Mouse (Mus musculus) gastrocnemius, adult 18-20 months (tissue): ENCODE data around the gene Sox5. TPM values are rescaled to one million over a fixed set of nuclear protein-coding genes. Genes with fewer than 3 reads are reported as not detected.
A peak's percentile ranks its signal among the peaks of the same experiment; 100 is the strongest.

Experiments
- DNase-seq: peaks from one replicate; pipeline ENCODE4 v3.0.0; 2021; ENCODE audit warnings: low spot score
- long read RNA-seq, 2 experiments: library from polyadenylated mRNA; stranded (forward); transcript quantifications; one replicate each; pipeline ENCODE4 v2.0.0; 2021
- total RNA-seq, 2 experiments: library from RNA; stranded (reverse); gene quantifications; 2 replicates each; pipeline ENCODE4 v1.2.3; 2021

Sox5 gene
- total RNA-seq, result 1 to 10 TPM; 1.1 to 1.3 TPM
- long read RNA-seq, experiment 1, result 0 reads
- long read RNA-seq, experiment 2, result 0 reads

DNA sequence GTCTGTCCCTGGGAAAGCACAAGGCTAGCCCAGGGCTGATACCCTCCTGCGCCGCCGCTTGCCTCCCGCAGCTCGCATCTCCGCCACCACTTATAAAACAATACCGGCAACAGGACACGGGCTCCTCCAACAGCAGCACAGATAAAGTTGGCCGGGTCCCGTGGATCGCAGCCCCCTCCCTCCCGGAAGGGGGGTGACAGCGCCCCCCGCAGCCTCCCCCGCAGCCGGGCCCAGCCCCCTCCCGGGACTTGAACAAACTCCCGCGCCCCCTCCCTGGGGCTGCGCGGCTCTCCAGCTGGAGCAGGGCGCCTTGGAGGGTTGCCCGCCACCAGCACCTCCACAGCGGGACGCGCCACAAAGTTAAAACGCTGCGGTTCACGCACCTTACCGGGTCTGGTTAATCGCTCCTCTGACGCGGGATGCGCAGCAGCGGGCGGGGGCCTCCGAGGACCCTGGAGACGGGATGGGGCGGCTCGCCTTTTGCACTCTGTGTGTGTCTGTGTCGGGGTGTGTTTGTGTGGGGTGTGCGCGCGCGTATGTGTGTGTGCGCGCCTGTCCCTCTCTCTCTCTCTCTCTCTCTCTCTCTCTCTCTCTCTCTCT is at the start of gene Sox5:
Gene Sox5, minus strand, starts transcription at position 547 of the 600 bp plus-strand sequence.
- DNase-seq, result peak; percentile 29

DNA sequence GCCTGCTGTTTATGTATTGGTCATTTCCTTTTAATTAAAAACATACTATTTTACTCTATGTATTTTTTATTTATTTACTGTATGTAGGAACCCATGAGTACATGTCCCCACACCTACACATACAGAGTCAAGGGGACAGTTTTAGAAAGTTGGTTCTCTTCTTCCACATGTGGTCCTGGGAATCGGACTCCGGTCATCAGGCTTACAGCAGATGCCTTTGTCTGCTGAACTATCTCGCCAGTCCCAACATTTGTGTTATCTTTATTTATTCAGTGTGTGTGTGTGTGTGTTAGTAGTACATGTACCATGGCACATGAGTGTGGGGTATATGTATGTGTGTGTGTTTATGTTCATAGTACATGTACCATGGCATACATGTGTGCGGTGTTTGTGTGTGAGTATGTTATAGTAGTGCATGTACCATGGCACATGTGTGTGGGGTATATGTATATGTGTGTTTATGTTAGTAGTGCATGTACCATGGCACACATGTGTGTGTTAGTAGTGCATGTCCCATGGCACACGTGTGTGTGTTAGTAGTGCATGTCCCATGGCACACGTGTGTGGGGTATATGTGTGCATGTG is 43.3 kb upstream of the Sox5 start:
- DNase-seq, result no peak

DNA sequence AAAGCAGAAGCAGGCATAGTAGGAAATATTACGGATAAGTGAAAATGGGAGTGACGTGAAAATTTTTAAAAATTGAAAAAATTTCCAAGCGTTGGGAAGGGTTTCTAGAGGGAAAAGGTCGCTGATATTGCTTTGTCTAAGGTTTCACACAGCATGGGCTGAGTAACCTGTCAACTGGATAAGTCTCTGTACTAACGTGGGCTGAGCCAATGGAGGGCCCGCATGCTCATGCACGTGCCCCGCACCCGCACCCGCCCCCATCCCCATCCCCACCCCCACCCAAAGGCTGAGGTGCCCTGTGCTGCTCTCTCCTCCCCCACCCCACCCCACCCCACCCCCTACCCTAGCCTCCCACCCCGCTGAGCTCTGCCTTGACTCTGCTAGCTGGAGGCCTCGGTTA is 42.4 kb upstream of the Sox5 start:
- DNase-seq, result no peak

DNA sequence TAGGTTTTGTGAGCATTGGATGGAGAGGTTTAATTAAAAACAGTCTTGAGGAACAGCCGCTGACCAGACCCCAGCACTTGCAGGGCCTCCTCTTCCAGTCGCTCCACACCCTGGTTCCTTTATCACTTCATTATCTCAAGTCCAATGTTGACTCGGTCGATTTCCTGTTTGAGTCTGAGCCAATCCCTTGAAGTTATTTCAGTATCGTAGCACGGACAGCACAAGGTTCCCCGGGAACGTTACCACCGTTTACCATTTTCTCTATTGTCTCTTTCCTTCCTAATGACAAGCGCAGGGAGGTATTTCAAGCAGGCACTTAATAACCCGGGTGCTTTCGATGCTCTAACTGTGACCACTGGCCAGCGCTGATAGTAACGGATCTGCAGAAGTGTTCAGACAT is 40.8 kb upstream of the Sox5 start:
- no peak for DNase-seq

DNA sequence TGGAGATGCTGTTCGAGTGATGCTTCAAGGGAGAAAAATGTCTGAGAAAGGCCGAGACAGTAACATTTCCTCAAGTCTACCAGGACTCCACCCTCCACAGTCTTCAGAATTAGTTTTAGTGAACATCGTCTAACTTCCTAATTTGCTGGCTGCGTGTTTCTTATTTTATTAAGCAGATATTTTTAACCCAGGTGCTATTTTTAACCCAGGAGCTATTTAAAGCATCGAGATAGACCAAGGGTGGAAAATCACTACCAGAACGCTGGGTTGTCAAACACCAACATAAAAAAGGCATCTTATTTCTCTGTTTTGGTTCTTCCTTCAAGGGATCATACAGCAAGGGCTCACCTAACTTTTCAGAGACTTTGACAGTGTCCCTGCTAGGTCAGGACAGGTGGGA is 39.2 kb upstream of the Sox5 start:
- DNase-seq, result no peak

DNA sequence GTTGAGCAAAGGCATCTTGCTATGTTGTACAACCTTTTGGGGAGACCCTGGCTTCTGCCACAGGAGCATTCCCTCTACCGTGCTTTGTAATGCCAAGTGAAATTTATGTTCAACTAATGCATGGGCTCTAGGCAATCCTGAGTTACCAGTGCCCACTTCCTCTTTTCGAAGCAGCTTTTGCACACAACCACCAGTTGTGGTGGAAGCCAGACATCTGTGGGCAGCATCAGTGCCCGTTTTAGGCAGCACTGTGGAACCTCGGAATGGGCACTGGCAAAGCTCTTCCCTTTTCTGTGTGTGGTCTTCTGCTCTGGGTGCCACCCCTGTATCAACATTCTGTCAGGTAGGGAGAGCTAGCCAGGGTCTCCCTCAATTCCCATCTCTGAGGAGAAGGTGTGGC is 36.2 kb upstream of the Sox5 start:
- no peak for DNase-seq

DNA sequence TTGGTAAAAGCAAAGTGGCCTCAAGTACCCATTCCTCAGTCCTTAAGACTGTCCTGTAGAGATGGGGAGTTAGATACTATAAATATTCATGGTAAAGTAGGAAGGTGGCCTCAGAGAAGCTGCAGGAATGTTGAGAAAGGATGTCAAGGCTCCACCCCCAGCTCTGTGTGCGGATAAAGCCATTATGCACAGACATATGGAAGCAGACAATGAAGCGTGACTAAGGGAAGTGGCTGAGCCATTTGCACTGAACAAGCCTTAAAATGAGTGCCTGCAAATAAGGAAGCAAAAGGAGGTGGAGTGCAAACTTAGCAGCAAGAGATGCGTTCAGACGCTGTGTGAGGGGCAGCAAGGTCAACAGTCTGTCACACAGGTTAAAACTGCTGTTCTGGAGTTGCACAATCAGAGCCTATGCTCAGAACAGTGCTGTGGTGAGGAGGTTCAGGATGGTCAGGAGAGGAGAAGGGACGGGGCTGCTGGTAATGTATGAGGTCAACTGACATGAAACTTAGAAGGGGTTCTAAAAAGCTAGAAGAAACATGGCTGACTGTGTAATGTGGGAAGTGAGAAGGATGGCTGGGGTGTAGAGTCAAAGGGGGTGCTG is 35.7 kb upstream of the Sox5 start:
- DNase-seq, result no peak

DNA sequence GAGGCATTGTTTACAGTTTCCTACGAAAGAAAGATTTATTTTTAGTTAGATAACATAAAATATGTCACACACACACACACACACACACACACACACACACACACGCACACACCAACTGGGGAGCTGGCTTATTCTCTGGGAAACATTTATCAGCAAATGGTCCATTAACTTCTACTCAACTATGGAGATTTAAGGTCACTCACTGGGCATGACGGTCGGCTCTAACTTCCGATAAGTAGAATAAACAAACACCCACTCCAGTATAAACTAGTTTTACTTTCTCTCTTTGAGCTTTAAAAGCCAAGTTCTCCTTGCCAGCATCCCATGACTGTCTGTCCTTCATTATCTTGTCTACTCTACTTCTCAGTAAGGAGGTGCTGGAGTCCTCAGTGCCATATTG is 33.8 kb upstream of the Sox5 start:
- DNase-seq, result no peak

DNA sequence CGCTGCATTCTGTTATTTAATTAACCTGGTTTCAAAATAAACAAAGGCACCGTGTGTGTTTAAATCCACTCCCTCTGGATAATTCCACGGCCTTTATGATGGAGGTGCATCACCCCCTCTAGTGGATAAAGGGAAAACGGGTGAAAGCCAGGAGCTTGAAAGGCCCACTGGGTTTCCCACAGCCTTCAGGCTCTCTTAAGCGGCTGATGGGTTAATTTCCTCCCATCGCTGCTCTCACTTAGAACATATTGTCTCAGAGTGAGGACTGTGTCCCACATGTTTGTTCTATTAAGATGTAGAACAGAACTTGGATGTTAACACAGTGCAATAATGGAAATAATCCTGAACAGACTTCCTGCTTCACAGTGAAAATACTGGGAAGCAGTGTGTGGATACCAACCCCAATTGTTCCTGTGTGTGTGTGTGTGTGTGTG is 33.2 kb upstream of the Sox5 start:
- DNase-seq, result peak; percentile 24

DNA sequence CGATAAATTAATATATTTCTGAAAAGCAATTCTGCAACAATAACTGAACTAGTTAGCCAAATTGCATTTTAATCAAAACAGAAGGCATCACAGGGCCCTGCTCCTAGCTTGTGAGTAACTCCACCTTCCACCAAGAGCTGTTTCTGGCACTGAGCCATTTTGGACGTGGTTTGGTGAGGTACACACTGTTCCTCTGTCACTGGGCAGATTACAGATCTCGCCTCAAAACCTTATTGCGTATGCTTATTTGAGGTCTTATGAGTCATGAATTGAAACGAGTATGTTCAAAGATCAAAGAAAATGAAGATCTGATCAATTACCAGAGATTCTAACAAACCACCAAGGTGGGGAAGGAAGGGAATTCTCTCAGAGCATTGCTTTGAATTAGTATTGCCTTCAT is 22.5 kb upstream of the Sox5 start:
- no peak for DNase-seq

DNA sequence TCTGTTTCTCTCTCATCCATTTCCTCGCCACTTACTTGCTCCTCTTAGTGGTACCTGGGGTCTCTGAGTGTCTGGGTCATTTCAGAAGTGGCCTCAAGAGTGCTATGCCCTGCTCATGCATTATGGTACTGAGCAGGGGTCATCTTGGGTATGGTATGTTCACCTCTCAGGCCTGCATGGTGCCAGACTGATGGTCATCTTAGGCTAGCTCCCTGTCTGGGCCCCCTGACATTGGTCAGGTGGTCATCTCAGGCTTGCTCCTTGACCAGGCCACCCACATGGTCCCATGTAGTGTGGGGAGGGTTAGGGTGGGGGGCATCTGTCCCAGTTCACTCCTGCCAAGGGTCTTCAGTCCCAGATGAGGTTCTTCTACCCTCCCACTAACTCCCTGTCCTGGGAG is 21.3 kb upstream of the Sox5 start:
- no peak for DNase-seq

DNA sequence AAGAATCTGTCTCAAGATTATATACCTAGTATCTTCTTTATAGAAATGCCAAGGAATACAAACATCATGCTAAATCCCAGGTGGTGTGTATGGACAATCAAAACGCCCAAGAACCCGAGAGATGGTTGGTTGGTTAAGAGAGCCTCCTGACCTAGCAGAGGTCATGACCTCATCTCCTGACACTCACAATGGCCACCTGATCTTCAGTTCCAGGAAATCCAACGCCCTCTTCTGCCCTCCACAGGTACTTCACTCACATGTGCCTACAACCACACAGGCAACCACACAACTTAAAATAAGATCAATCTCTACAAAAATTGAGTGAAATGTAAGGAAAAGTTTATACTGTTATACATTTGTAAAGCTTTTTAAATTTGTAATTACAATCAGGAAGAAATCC is 12.6 kb upstream of the Sox5 start:
- DNase-seq, result no peak

DNA sequence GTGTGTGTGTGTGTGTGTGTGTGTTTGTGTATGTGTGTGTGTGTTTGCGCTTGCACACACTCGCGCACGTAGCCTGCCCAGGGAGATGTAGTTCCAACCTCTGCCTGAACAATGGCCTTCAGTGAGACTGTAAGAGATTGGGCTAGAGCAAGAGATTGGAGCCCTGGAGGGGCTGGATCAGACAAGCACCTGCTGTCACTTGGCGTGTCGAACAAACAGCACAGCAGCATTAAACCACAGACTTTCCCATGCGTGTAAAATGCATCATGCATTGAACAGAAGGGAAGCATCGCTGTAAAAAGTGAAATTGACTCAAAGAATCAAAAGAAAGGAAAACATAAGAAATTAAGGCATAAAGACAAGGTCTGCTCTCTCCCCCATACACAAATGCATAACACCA is 11.1 kb upstream of the Sox5 start:
- DNase-seq, result no peak

DNA sequence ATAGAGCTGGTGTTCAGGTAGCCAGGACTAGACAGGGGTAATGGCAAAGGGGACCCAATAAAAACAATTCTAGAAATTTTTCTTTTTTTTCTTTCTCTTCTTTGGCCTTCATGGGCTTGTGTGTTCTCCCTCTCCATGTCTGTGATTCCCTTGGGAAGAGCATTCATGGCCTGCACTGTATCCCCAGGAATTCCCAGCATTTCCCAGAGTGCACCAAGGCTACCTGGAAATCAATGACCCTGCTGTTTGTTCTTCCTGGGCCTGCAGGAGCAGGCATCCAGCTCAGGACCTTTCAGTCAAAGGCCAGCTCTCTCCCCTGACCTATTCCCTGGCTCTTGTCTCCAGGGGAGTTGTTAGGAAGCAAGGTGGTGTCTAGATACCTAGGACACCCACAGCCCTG is 1.5 kb upstream of the Sox5 start:
- no peak for DNase-seq

DNA sequence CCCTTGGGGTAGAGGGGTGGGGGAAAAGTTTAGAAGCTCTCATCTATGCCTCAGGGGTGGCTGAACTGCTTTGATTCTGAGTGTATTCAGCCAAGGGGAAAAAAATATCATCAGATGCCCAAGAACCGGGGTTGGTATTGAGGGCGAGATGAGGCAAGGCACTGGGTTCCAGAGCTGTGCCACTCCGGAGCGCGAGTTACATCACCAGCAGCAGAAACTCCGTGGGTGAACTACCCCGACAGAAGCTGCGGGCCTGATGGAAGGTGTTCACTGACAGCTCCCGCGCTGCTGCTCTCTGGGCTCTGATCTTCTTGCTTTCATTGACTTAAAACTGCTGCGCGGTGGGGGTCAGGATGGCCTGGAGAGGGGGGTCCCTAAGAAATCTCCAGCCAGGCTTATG is 1.1 kb upstream of the Sox5 start:
- DNase-seq, result no peak

DNA sequence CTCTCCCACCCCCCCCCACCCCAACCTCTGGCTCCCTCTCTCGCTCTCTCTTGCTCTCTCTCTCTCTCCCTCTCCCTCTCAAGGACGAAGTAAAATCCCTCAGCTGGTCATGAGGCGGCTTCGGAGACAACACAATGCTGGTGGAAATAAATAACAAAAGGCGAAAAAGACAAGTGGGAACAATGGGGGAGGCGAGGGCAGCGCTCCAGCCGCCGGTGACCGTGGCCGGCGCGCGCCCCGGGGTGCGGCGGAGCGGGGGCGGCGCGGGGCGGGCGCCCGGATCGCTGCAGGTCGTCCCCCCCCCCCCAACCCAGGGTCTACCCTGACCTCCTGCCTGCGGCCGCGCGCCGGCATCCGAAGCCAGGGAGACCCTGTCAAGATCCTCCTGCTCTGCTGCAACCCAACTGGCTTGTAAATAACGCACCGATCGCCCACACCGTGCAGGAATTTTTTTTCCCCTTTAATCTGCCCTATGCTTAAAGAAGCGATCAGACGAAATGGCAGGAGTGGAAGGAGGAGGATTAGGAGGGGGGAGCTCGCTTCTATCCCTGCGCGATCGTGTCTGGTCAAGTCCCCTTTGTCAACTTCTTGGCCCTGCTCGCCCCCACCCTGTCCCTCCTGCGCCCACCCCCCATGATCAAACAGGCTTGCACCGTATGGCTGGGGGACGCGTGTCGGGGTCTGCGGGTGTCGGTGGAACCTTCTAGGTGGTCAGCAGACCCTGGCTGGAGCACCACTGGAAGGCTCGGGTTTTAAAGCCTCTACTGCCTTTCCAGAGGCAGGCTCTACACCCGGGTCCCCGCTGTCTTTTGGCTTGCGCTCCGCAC is 467 bp upstream of the Sox5 start:
- no peak for DNase-seq

DNA sequence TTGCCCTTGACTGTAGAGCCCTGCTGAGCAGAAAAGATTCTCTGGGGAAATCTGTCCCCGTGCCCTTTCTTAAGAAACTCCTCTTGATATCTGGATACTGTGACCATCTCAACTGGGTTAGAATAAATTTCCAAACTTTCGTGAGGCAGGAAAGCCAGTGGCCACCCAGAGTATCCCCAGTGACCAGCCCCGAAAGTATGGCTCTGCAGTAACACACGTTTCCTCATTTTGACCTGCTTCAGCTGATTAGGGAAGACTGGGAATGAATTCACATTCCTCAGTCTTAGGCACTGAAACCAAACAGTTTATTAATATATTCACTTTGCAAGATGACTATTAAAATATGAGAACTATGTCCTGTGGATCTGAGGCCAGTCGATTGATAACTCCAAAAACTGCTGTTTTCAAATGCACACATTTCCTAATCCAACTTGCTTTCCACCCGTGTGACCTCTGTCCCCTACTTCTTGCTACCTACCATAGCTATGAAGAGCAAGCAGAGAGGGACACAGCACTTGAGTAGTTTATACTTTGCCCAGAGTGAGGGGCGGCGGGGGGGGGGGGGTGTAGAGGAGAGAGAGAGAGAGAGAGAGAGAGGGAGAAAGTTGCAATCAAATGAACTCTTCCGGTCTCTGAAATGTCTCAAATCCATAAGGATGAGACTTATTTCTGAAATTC is 1.0 kb downstream of the Sox5 start:
- DNase-seq, result no peak

DNA sequence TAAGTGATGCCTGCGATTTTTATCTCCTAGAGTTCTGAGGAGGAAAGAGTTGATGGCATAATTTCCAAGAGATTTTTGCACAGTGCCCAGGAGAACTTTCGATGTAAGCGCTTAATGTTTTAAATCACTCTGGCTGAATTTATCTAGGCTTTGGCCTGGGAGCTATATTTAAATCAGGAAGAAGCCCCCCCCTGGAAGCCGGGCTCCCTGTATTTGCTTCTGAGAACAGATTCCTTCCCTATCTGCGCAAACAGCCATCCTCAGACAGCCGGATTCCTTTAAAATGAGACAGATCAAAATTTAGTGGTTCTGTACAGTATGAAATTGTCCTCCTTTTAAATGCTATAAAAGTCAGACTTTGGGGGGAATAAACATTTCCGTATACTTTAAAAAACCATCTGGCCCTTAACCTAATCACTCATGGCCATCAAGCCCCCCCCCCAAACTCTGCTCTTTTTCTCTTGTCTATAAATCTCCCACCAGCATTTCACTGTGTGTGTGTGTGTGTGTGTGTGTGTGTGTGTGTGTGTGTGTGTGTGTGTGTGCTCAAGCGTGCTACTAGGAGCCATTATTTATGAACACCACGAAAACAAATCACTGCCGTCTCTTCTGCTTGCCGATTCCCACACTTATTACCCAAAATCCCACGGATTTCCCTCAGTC is 1.7 kb downstream of the Sox5 start:
- DNase-seq, result no peak

DNA sequence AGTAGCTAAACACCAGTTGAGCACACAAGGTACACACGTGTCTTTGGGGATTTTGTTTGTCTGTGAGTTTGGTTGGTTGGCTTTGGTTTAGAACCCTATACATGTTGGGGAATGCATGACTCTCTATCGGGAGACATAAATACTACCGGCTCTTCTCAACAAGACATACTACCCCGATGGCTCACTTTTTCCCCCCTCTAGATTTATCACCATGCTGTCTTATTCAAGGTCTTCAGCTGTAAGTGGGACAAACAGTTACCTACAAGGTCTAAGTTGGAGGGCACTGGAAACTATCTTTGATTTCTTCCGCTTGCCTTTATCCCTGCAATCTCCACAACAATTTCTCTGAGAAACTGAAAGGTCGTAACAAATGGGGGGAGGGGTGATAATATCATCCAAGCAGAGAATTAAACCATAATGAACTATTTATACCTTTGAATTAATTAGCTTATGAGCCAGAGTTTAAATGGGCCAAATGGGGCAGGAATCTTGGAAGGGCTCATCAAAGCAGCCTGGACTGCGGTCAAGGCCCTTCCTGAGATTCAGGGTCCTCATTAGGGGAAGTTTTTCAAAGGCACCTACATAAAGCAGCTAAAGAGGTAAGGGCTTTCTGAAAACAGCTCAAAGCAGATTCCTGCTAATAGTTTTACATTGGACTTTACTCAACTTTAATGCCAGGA is 4.3 kb downstream of the Sox5 start:
- no peak for DNase-seq

DNA sequence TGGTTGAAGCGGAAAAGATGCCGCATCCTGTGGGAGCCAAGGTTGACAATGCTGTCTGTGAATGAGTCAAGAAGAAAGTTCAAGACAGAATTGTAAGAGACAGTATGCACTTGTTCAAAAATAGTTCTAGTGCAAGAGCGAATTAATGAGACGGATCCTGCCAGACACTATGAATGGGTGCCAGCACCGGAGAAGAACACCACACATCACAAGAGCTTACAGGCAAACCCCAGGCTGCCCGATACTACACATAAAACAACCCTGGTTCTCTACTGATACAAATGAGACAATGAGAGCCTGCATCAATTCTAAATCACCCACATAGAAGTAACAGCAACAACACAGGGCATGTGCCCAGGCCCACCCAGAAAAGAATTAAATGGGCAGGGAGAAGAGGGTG is 8.0 kb downstream of the Sox5 start:
- no peak for DNase-seq

DNA sequence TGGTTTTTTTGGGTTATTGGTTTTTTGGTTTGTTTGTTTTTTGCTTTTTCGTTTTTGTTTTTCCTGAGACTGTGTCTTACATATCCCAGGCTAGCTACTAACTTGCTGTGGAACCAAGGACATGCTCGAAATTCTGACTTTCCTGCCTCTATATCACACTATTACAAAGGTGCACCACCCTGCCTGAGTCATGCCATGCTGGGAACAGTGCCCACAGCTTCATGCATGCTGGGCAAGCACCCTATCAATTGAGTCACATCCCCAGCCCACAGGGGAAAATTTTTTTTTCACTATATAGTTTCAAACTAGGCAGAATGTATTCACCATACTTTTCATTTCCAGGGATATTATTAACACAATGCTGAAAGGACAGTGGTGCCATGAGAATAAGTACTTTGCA is 8.8 kb downstream of the Sox5 start:
- DNase-seq, result no peak
